Mouse (Mus musculus) testis, adult 2 months (tissue): ENCODE results near the gene Gzmk. TPM values are rescaled to one million over a fixed set of nuclear protein-coding genes. Genes with fewer than 3 reads are reported as not detected.
"Not testable (repeated sequence)": the region's sequence is repeated elsewhere in the genome, so short reads cannot be mapped to it uniquely, and the experiment has no call there.

Source experiments
- H3K27ac ChIP-seq: fragments of 200-500 bp; 2 replicates; pipeline ENCODE4 v1.5.1; 2012; ENCODE audit warnings: low read depth, low read length; ENCODE audit not compliant: control insufficient read depth, insufficient read depth
- H3K27me3 ChIP-seq: fragments of 200-500 bp; 2 replicates; pipeline ENCODE4 v1.6.1; 2012; ENCODE audit warnings: mild to moderate bottlenecking, low read length, moderate library complexity; ENCODE audit not compliant: control insufficient read depth, insufficient read depth
- H3K36me3 ChIP-seq: fragments of 200-500 bp; 2 replicates; pipeline ENCODE4 v1.6.1; 2012; ENCODE audit warnings: mild to moderate bottlenecking, low read length; ENCODE audit not compliant: control insufficient read depth, insufficient read depth
- H3K4me1 ChIP-seq: fragments of 200-500 bp; 2 replicates; pipeline ENCODE4 v1.6.1; 2012; ENCODE audit warnings: low read length; ENCODE audit not compliant: control insufficient read depth, insufficient read depth
- H3K4me3 ChIP-seq: fragments of 200-500 bp; 2 replicates; pipeline ENCODE4 v1.5.1; 2012; ENCODE audit warnings: low read depth, mild to moderate bottlenecking, low read length, moderate library complexity, mixed read lengths; ENCODE audit not compliant: control insufficient read depth
- CTCF ChIP-seq: fragments of 200-500 bp; IDR thresholded peaks from 2 replicates; pipeline ENCODE4 v1.5.1; 2012; ENCODE audit warnings: low read depth, mild to moderate bottlenecking, inconsistent platforms, low read length, moderate library complexity; ENCODE audit not compliant: control insufficient read depth, insufficient read depth, insufficient replicate concordance
- POLR2A ChIP-seq: fragments of 200-500 bp; IDR thresholded peaks from 2 replicates; pipeline ENCODE4 v1.6.1; 2012; ENCODE audit warnings: low read depth, mild to moderate bottlenecking, inconsistent platforms, low read length, moderate library complexity; ENCODE audit not compliant: control insufficient read depth
- polyA plus RNA-seq: library from polyadenylated mRNA; depleted of rRNA; stranded (reverse); fragments of >200 nt; gene quantifications from 2 replicates; pipeline ENCODE4 v1.2.3, GENCODE M21; 2012

Gzmk gene
- polyA plus RNA-seq, 1 experiment, result 0.53 TPM

DNA sequence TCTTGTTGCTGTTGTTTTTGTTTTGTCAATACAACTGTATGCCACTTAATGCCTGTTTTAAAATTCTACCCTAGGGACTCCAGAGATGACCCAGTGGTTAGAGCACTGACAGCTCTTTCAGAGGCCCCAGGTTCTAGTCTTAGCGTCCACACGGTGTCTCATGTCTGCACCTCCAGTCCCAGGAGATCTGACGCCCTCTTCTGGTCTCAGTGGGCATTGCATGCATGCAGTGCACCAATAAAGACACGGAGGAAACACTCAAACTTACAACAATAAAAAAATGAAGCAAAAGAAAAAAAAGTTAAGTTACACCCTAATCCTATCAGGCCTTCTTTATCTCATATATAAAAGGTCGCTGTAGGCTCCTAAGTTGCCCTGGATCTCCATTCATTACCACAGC lies 31.5 kb upstream of the Gzmk start:
- TF ChIP-seq POLR2A (no peak), CTCF (peak; percentile 69; the same call in 1 of the 2 replicates)
- Histone ChIP-seq H3K4me1 (peaks cover 4% of the 10 kb centered on the region; the same call in 1 of the 2 replicates), H3K4me3 (no peak overlapping the region), H3K36me3 (no peaks in the 10 kb centered on the region), H3K27ac (no peak overlapping the region), H3K27me3 (no peaks in the 10 kb centered on the region)

DNA sequence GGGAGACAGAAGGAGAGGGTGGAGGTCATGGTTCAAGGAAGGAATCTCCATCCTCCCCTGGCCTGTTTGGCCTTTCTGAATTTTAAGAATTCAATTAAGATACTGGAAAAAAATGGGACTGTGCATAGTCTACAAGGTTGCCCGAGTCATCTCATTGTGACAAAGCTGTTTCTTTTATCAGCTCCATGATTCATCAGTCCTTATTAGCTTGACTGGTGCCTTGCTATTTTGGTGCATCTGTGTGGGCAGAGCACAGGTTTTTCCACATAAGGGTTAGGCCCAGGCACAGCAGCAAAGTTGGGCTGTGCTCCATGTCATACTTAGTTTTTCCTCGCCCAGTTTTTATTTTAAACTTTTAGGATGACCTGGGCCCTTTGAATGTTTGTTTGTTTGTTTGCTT lies 31.1 kb upstream of the Gzmk start:
- no peak for TF ChIP-seq CTCF
- no peak for TF ChIP-seq POLR2A
- no peak overlapping the region for H3K27ac ChIP-seq
- no peaks in the 10 kb centered on the region for H3K36me3 ChIP-seq
- H3K27me3 ChIP-seq, result no peaks in the 10 kb centered on the region
- H3K4me1 ChIP-seq, result peaks cover 5% of the 10 kb centered on the region
- no peak overlapping the region for H3K4me3 ChIP-seq

DNA sequence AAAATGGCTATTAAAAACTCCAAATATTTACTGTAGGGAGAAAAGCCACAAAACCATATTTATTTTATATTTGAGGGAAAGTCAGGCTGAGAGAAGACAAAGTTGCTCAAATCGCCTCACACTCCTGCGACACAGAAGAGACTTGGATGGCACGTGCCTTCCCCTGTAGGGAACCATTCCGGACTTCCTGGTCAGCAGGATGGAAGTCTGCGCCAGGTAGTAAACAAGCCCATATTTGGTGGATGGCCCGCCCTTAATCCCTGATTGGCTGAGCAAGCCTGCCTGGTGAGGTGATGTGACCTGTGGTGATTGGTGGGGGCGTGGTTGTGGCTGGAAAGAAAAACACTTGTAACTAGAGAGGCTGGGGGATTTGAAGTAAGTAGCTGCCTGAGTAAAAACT lies 26.9 kb upstream of the Gzmk start:
- not testable (repeated sequence) for H3K27ac ChIP-seq, H3K36me3 ChIP-seq, H3K4me1 ChIP-seq, H3K27me3 ChIP-seq
- peak overlapping the region; percentile 54 for H3K4me3 ChIP-seq

- TF ChIP-seq CTCF, result no peak
- no peak for TF ChIP-seq POLR2A
These were observed 19.3 kb upstream of the Gzmk start for GRCm38 (mm10) chr13:113245025-113245424.

GRCm38 (mm10) chr13:113242129-113242528 lies 16.4 kb upstream of the Gzmk start:
- Histone ChIP-seq H3K36me3 (no peaks in the 10 kb centered on the region), H3K27me3 (no peaks in the 10 kb centered on the region), H3K27ac (no peak overlapping the region), H3K4me1 (no peaks in the 10 kb centered on the region), H3K4me3 (no peak overlapping the region)
- TF ChIP-seq CTCF (no peak), POLR2A (no peak)

More at GRCm38 (mm10) chr13:113245025-113245424, 19.3 kb upstream of the Gzmk start:
- Histone ChIP-seq H3K27me3 (no peaks in the 10 kb centered on the region), H3K36me3 (no peaks in the 10 kb centered on the region), H3K4me3 (no peak overlapping the region), H3K27ac (no peak overlapping the region), H3K4me1 (no peaks in the 10 kb centered on the region)

GRCm38 (mm10) chr13:113227666-113228463 lies 2.2 kb upstream of the Gzmk start:
- TF ChIP-seq POLR2A (no peak), CTCF (no peak)

GRCm38 (mm10) chr13:113227076-113227475 lies 1.4 kb upstream of the Gzmk start:
- TF ChIP-seq CTCF (no peak), POLR2A (no peak)
- Histone ChIP-seq H3K27ac (no peak overlapping the region), H3K4me1 (peaks cover 3% of the 10 kb centered on the region; the same call in 1 of the 2 replicates), H3K4me3 (no peak overlapping the region), H3K27me3 (no peaks in the 10 kb centered on the region), H3K36me3 (no peaks in the 10 kb centered on the region)

More at GRCm38 (mm10) chr13:113227666-113228463, 2.2 kb upstream of the Gzmk start:
- H3K27ac ChIP-seq, result no peak overlapping the region
- no peaks in the 10 kb centered on the region for H3K27me3 ChIP-seq
- H3K4me3 ChIP-seq, result no peak overlapping the region
- no peaks in the 10 kb centered on the region for H3K36me3 ChIP-seq
- peaks cover 3% of the 10 kb centered on the region; the same call in 1 of the 2 replicates for H3K4me1 ChIP-seq
